Mouse (Mus musculus) urinary bladder, postnatal 36 days (tissue): ENCODE measurements at regions not wholly inside any gene's neighbourhood (a gene's known extent, or its start where the extent isn't known, plus 50 kb on each side); places are given as distances from the start of the nearest gene placed in this dataset.
A peak's percentile ranks its signal among the peaks of the same experiment; 100 is the strongest.

Experiments used
- DNase-seq, 2 experiments: peaks; one replicate each; pipeline ENCODE4 v3.0.0; 2022; ENCODE audit warnings: low spot score in 2 of 2, mixed read lengths in 1 of 2

DNA sequence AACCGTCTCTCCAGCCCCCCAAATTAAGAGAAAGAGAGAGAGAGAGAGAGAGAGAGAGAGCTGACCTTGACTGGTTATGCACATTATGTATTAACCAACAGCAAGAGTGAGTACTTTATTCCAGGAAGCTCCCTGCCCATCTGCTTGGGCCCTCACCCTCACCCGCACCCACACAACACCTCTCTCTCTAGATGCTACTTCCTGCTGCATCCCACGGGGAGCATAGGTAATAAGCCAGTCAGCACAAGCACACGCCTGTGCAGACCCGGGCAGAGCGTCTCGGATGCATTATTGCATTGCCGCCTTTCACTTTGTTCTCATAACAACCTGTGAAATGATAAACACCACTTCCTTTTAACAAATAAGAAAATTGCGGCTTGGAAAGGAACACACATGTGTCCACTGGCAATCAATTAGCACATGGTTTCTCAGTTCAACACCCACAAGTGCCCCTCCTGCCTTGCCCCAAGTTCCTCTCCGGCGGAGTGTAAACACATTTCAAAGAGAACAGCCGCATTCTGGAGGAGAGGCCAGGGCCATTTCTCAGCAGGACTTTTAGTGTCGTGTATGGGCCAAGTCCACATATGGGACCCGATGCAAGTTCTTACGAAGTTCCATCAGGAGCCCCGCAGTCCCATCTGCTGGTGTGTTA, 211.7 kb downstream of the Setd4 start:
- DNase-seq: no peak

DNA sequence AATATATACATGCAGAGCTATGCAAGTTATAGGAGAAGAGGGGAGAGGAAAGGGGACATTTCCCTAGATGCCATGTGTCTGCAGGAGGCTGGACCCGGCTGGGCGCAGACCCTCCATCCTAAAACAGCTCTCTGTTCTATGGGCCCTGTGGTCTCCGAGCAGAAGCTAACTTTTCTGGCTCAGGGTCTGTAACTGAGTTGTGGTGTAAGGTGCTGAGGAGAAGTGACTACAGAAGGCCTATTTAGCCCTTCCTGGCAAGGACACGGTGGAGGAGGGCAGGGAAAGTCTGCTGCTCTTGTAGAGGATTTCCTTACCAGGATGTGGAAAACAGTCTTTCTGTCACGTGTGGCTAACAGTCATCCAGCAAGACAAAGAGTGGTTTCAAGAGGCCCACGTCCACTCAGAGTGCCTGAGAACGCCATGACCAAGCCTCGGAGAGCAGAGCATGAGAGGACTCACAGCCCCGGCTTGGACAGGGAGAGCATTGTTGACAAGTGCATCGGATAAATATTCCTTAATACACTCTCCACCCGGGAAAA, 216.2 kb downstream of the Setd4 start:
- DNase-seq: no peak

DNA sequence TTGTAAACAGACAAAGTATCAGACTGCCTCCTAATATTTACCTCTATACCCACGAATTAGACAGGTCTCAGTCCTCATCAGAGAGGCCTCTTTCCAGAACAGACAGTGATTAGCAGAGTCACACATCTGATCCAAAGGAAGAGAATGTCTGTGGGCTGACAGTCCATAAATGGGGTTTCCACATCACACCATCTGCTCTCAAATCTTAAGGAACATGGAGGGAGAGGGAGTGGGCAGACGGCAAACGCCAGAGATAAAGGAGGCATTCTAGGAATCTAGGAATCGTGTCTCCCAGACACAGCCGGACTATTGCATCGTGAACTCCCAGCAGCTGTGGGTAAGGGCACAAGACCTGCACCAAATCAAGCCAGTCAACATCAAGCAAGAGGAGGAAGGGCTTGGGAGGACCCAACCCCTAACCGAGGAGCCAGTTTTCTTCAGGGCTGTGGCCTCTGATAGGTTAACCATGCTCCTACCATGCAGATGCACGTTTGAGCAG, 219.8 kb downstream of the Setd4 start:
- DNase-seq: no peak

DNA sequence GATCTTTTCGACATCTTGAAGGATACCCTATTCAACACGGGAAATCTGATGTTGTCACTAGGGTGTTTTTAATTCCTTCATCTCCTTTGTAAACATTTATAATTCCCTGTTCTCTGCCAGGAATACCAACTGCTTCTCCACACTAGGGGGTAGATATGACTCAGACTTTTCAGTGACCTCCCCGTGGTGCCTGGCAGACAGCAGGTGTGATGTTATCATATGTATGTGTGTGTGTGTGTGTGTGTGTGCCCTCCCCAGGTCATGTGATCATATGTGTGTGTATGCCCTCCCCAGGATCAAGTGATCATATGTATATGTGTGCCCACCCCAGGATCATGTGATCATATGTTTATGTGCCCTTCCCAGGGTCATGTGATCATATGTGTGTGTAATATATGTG, 220.9 kb downstream of the Setd4 start:
- DNase-seq: no peak

DNA sequence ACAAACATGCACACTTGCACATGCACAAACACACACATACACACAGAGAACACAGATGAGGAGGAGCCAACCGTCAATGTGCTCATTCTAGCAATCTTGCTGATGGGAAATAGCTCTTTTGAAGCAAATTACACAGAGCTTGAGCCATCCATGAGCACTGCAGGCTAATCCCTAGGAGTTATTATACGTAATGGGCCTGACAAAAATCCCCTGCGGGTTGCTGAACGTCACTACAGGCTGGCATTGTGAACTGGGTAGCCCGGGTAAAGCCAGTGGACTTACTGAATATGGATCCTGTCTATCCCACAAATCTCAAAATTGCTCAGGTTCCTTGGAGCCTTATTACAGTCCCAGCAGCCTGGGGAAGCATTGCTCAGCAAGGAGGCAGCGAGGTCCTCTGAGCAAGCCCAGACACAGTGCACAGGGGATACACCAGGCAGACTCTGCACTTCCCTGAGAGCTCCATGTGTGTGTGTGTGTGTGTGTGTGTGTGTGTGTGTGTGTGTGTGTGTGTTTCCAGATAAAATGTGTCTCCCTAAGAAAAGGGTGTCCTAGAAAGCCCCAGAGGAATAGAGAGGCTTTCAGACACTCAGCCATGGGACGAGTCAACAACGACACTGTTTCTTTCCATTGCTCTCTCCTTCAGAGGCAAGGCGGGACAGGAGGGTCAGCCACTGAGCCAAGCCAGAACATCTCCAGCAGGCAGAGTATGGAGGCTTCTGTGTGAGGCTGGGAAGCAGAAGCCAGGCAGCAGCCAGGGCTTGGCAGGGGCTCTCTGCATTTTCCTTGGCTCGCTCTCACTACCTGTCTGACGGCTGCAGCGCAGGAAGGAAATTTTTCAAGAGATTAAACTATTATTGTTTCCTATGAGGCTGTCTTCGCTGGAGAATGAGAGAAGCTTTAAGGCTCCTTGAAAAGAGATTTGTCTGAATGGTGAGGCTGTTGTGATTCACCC, 222.9 kb downstream of the Setd4 start:
- no peak for DNase-seq

DNA sequence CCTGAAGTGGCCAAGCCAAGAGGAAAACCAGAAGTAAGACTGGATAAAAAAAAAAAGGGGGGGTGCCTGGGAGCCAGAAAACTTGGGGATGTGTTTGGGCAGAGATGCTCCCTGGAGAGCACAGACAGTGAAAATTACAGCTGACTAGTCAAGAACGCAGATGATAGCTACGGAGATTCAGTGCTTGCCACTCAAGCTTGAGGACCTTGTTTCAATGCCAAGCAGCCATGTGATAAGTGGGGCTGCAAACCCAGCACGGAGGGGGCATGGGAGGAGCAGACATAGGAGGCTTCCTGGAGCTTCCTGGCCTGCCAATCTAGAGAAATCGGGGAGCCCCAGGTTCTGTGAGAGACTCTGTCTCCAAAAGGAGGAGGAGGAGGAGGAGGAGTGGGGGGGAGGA, 223.7 kb downstream of the Setd4 start:
- no peak for DNase-seq

DNA sequence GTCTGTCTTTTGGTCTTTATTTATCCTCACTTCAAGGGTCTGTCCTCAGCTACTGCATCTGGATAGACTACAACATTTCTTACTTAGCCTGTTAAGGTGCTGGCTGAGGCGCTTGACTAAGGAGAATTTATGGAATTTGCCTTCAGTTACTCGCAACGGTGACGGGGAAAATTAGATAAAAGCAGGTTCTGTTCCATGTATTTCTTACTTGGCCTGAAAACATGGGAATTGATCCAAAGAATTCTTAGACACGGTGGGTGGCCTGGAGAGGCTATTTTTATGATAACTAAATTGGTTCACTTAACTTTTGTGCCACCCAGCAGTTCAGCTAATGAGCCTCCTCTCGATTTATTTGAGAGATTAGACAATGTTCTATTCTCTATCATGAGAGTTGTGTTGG, 224.3 kb downstream of the Setd4 start:
- no peak for DNase-seq

DNA sequence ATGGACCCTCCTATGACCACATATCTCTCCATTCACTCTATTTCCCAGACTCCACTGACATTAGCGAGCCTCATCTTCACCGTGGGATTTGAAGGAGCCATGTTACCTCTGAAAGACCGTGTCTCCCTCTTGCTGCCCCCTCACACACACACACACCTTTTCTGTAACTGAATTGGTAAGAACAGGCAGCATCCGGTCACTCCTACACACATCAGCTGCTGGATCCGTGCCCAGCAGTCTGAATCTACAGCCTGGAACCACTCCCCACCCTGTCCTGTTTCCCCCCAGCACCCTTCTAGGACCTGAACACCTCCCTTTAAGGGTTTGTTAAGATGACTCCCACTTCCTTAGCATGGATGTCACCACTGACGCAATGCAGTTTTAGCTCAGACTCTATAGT, 229.2 kb downstream of the Setd4 start:
- DNase-seq: no peak

DNA sequence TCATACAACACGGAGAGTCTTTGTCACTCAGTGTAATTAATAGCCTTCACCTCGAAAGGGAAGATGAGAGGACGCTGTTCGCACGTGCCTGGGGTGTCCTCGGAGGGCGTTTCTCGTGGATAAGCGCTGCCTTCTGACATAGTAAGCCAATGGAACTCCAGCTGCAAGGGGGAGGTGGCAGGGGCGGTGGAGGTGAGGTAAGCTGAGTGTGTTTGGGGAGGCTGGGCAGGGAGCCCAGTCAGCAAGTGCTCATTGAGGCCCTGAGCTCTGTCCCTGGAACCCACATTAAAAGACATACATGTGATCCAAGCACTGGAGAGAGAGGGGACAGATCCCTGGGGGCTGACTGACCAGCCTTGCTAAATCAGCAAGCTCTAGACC, 234.1 kb downstream of the Setd4 start:
- no peak for DNase-seq

DNA sequence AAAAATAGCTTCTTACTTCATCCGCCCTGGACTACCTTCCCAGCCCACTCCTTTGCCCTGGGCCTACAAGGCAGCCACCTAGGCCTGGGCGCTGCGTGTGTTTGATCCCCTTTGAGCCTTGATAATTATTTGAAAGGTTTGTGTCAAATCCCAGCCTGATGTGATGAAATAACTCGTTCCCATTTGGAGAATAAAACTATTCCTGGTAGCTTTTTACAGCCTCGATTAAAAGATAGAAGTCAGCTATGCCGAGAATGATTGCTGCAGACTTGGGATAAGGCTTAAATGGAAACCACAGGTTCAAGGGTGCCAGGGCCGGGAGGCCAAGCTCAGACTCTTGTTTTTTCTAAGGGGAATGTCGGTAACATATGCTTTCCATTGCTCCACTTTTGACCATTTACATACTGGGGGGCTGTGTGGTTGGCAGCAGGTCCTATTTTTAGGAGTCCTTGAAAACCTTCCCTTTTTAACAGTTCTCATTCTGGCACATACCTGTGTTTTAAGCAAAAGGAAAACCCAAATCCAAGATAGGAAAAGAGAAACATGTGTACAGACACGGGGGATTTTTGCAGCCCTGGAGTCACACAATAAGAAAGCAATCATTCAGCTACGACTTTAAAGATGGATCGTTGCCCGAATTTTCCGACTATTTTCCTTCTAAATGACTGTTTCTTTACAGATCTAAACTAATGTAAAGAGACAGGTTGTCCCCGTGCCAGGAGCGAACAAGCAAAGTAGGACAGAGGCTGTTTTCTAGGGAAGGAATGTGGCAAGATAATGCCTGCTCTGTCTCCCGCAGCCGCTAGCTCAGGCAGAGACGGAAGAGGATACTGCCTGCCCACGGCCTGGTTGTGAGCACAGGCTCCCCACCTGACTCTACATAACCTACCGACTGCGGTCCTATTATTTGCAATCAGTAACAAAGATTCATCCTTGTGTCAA, 234.8 kb downstream of the Setd4 start:
- peak in 1 of 2 experiments; percentile 6 for DNase-seq

DNA sequence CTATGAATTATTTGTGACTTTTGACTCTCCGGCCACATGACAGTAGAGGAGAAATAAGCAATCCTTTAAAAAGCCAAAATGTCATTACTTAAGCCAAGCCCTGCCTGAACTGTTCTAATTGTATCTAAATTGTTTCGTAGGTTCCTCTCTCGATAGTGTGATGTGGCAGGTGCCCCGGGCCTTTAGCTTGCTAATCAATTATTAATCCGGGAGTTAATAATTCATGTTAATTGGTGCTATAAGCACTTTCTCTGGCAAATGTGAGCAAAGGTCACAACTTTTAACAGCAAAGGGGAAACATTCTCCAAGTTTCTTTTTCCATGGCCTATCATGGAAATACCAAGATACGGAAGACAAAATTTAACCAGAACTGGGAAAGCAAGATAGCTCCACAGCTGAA, 235.9 kb downstream of the Setd4 start:
- no peak for DNase-seq

DNA sequence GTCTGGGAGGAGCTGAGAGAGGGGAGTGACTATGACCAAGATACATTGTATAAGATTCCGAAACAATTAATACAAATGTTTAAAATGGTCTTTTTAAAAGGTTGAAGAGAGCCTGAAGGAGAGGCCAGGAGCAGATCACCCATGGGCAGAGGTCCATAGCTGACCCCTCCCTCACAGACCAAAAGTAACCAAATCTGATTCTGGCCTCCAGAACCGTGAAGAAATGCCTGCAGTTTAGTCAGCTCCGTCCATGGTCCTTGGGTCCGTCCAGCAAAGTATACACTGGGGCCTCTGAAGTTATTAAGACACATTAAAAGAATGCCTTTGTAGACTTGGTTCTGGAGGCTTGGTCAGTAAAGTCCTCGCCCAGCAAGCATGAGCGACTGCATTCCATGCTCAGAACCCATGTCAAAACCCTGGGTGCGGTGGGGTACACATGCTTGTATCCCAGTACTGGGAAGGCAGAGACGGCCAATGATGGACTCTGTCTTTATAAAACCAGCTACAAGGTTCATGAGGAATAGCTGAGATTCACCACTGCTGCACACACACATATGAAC, 236.5 kb downstream of the Setd4 start:
- DNase-seq: no peak

DNA sequence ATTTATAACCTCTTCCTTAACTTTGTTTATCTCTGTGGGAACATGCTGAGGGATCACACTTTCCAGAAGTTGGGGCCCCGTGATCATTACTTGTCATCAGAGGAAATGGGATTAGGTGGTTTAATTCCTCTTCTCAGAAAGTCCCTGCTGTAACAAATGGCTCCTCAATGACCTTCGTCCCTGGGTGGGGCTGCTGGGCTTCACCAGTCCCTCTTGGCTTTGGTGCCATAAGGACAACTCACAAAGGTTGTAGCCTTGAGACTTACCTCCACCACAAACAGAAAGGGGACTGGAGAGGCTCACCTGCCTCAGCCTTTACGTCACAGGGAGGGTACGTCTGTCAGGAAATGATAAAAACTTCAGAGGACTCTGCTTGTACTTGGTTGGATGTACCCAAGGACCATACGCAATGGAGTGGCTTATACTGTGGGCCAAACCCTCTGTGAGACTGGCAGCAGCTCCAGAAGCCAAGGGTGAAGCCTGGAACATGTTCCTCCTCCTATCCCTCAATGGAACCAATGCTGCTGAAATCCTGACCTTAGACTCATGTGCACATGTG, 237.4 kb downstream of the Setd4 start:
- no peak for DNase-seq

DNA sequence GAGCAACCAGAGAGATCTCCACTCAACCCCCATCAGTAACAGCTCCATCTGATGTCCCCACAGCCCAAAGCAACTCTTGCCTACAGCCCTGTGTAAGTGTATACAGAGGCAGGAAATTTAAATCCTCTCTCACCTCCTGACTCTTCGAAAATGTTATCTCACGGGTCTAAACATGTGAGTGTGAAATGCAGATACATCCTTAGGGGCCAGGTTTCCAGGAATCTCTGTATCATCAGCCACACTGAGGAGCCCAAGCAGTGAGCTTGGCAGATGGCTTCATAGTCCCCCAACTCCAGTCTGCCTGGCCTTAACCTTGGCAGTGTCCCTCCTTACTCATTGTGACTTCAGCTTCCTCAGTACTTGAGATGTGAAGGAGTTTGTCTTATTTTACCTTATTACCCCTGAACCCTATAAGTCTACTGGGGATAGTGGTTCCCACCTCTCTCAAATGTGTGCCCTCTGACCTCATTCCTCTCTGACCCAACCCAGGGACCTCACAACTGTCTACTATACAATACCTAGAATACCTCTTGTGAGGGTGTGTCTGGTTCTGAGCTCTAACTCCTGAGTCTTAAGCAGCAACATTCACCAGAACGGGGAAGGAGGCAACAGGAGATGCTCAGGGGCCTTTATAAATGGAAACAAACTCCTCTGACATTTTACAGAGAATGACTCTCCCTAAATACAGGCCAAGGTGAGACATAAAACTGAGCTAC, 238.5 kb downstream of the Setd4 start:
- DNase-seq: no peak

DNA sequence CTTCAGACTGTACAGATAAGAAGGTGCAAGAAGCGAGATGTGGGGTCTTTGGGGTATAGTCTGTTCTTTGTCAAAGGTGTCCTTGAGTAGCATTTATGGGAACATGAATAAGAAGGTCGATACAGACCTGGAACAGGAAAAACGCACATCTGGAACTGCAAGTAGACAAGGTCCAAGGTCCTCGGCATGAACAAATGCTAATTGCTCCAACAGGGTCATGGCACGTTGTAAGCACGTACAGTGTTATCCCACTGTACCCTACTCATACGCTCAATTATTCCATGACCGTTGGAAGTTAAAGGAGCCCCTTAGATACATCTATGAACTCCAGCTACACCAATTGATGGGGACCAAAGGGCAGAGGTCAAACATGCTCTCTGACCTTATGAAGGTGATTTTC, 244.1 kb downstream of the Setd4 start:
- DNase-seq: no peak

DNA sequence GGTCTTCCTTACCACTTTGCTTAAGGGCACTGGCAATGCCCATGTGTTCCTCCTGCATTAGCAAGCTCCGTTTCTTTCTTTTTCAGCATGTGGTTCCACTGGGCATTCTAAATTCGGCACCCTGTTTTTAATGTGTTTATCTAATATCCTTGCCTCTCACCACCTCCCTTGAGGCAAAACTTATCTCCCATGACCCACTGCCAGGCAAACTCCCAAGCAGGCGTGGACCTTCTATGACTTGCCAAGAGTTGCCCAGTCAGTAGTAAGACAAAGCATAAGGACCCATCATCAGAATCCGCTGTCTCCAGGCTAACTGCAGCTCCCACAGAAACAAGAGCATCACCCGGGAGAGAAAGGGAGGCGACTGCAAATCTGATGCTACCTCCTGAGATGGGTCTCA, 245.2 kb downstream of the Setd4 start:
- no peak for DNase-seq

DNA sequence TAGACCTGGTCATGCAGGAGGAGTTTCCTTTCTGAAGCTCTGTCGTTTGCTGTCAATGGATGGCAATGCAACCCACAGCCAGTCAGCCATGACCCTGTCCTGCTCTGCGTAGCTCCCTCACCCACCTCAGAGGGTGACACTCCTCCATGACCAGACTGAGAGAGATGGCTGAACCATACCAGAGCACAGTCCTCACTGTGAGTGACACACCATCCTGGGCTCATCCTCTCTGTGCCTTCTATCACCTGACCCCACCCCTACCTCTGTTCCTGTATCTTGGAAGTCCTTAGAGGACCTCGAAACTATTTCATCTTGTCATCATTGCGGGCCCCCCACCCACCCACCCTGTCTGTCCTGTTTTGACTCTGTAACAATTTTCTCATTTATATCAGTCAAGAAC, 245.7 kb downstream of the Setd4 start:
- no peak for DNase-seq

DNA sequence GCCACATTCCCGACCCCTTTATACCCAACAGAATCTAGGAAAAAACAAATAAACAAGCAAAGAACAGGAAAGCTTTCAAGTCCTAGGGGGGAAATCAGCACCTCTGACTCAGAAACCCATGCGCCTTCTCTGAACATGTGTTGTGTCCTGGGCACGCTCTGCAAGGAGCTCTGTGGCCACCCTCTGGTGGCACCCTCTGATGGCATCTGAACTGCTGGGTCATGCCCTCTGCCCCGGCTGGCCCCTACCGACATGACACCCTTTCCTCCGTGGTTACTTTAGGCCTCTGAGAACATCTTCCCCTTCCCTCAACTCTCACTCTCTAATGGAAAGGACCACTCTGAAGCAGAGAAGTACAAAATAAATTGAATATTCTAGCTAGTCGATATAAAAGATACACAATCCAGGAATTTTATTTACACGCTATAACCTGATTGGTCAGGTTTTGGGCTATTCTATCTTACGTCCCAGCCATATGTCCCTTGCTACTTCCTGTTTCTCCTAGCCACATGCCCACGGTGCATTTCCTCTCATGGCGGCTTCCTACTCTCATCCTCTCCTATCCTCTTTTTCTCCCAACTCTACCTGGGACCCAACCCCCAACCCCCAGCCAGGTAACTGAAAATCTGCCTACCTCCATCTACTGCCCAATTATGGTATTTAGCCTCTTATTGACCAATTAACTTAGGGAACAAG, 248.5 kb downstream of the Setd4 start:
- no peak for DNase-seq

DNA sequence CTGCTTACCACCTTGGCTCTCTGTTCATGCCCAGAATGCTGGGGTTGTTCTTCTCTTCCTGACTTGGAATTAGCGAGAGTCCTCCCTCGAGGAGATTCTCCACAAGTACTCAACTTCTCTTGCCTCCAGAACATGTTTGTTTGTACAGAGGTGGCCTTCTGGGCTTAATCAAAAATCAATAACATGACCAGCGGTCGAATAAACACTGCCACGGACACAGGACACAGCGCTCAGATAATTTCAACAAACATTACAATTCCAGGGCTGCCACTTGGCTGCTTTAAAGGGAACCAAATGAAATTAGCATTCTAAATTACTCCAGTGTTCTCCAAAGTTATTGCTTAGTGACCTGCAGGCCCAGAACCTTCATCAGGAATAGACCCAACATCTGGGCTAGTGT, 249.9 kb downstream of the Setd4 start:
- DNase-seq: no peak

DNA sequence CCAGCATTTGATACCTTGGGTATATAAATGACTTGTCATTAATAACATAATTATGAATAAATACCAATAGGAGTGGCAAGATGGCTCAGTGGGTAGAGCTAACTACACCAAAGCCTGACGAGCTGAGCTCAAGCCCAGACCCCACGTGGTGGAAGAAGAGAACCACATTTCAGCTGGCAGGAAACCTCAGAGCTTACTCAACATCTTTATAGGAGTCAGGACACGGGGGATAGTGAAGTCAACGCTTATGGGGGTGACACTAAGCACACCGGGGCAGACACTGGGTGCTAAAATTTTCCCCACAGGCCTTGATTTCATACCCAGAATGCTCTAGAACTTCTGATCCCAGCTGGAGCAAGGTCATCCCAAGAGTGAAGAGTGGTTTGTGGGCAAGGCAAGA, 259.3 kb downstream of the Setd4 start:
- DNase-seq: no peak
